Comparison of ENCODE assay signal across 8 mouse cellular contexts in the genomic region with DNA sequence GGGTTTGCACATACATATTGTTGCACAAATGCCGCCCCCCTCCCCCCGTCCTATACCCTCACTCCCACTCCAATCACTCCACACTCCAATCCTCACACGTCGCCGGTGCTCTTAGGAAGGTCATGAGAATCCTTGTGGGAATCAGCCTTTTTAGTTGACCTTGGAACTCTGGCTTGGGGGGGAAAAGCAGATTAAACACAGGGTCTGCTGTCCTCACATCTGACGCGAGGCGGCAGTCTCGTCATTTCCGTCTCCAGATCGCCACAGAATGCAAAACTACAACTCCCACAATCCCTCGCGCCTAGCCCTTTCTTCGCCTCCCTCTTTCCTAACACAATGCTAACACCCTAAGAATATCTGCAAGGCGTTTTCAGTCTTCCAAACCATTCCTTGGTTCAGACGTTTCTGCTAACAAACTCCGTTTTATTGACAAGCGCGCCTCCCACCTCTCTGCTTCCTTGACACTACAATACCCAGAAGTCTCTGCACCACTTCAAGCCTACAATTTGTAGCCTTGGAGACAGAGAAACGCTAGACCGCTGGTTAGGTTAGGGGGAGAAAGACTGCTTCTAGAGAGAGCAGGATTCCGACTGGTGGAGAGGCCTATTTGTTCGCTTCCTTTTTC. TPM values are rescaled to one million over a fixed set of nuclear protein-coding genes. Genes with fewer than 3 reads are reported as not detected.
DNase-seq lines count a peak whose midpoint lies in the region; ATAC-seq and TF ChIP-seq lines count a peak whose summit lies in the region.

No protein-coding gene starts in this region.

- H3K36me3 ChIP-seq in forebrain, embryonic 14.5 days (ENCODE audit: control insufficient read depth, insufficient read depth, low read length), result no peaks in the 10 kb centered on the region

- H3K27ac ChIP-seq in forebrain, embryonic 14.5 days (ENCODE audit: low read depth, low read length), result peak overlapping the region; percentile 90

- H3K9me3 ChIP-seq in forebrain, embryonic 14.5 days (replicated peaks; ENCODE audit: control insufficient read depth, low read length), result no peaks in the 10 kb centered on the region

- peaks cover 3% of the 10 kb centered on the region; the same call in 1 of the 2 replicates for H3K4me1 ChIP-seq in forebrain, embryonic 14.5 days (ENCODE audit: control insufficient read depth, insufficient read depth, low read length)
- no peaks in the 10 kb centered on the region for H3K4me1 ChIP-seq in lung, adult 2 months (ENCODE audit: control insufficient read depth, insufficient read depth, low read length)

- TF ChIP-seq POLR2A in lung, adult 2 months (IDR thresholded peaks at IDR 0.05; ENCODE audit: borderline replicate concordance, extremely low read depth, low read depth, low read length), result peak; percentile 79; the same call in 1 of the 2 replicates

- H3K4me2 ChIP-seq in forebrain, embryonic 14.5 days (ENCODE audit: low read length), result peak overlapping the region; percentile 58

- H3K9ac ChIP-seq in forebrain, embryonic 14.5 days (ENCODE audit: low read length), result peak overlapping the region; percentile 70

- peak; percentile 91 for DNase-seq in ES-CJ7 (ENCODE audit: low read depth, low spot score)
- peak; percentile 95 for DNase-seq in forebrain, embryonic 14.5 days (ENCODE audit: low spot score)
- peak; percentile 49 for DNase-seq in heart, postnatal 25 days (ENCODE audit: low spot score)
- peak; percentile 80 to 90 for DNase-seq in layer of hippocampus, adult 18-20 months (ENCODE audit: low spot score in 2 of 2)
- DNase-seq in lung, adult 2 months, result peak; percentile 80
- DNase-seq in thymus, adult 18-20 months, result peak; percentile 57 to 69

- peak; percentile 60; the same call in 1 of the 2 replicates for TF ChIP-seq CTCF in lung, adult 2 months (IDR thresholded peaks at IDR 0.05; ENCODE audit: insufficient read depth, low read length)

- ATAC-seq in cerebellum, adult (ENCODE audit: insufficient number of reproducible peaks, low FRiP score, low TSS enrichment), result peak; percentile 70
- peak; percentile 74 for ATAC-seq in forebrain, embryonic 14.5 days
- peak; percentile 66 for ATAC-seq in neutrophil, adult 5-6 weeks (ENCODE audit: extremely low read depth, insufficient number of reproducible peaks, low FRiP score, poor library complexity, severe bottlenecking)

- H3K4me3 ChIP-seq in forebrain, embryonic 14.5 days (ENCODE audit: low read depth, low read length), result peak overlapping the region; percentile 53
- peak overlapping the region; percentile 100 for H3K4me3 ChIP-seq in lung, adult 2 months (replicated peaks; ENCODE audit: extremely low read depth, low read depth, low read length)

- intact Hi-C loops in heart, postnatal 25 days (cut with DNase I), result loop anchor here (2.0 to 10.0 kb wide), 5 partner anchors 43 to 1011 kb away; a partner anchor contains a TSS

- WGBS in forebrain, embryonic 14.5 days, result under 1% methylated on average over 23 of the region's 23 CpGs
- 1% methylated on average over 23 of the region's 23 CpGs for WGBS in lung, adult 2 months

- H3K27me3 ChIP-seq in forebrain, embryonic 14.5 days (replicated peaks; ENCODE audit: control insufficient read depth, insufficient read depth, low read length), result no peaks in the 10 kb centered on the region

RNA-seq across cellular contexts. Expression of a gene that starts 2.8 kb away (rescaled TPM):
- polyA plus RNA-seq in forebrain, embryonic 14.5 days (2014; fragmentation: Nextera tagmentation; extraction: Ambion mirVana), result 11.7 and 13.5 TPM in 2 replicates
- 1 to 10 TPM; 2.8 to 3.5 TPM for total RNA-seq in heart, postnatal 25 days (2021)
- total RNA-seq in layer of hippocampus, adult 18-20 months (2021), result 10 to 100 TPM; 17.0 to 19.5 TPM
- 0.45 and 1.1 TPM in 2 replicates for polyA plus RNA-seq in lung, adult 2 months (2012; rRNA removed)
- total RNA-seq in neutrophil, adult 5-6 weeks (2017), result 5.5 and 5.8 TPM in 2 replicates

RNA-seq across cellular contexts. Expression of a gene that starts 31.1 kb away (rescaled TPM):
- polyA plus RNA-seq in forebrain, embryonic 14.5 days (2014; fragmentation: Nextera tagmentation; extraction: Ambion mirVana), result not detected in 2 replicates
- not detected for total RNA-seq in heart, postnatal 25 days (2021)
- total RNA-seq in layer of hippocampus, adult 18-20 months (2021), result not detected
- not detected in 2 replicates for polyA plus RNA-seq in lung, adult 2 months (2012; rRNA removed)
- not detected in 2 replicates for total RNA-seq in neutrophil, adult 5-6 weeks (2017)

RNA-seq across cellular contexts. Expression of a gene that starts 47.5 kb away (rescaled TPM):
- polyA plus RNA-seq in forebrain, embryonic 14.5 days (2014; fragmentation: Nextera tagmentation; extraction: Ambion mirVana), result 7.7 and 12.2 TPM in 2 replicates
- total RNA-seq in heart, postnatal 25 days (2021), result 1 to 10 TPM in 1 of 2 experiments, under 1 TPM in 1; 0.88 to 1.9 TPM
- 10 to 100 TPM in 1 of 2 experiments, 1 to 10 TPM in 1; 9.8 to 10.1 TPM for total RNA-seq in layer of hippocampus, adult 18-20 months (2021)
- 0.42 and 0.76 TPM in 2 replicates for polyA plus RNA-seq in lung, adult 2 months (2012; rRNA removed)
- 0.86 and 1.7 TPM in 2 replicates for total RNA-seq in neutrophil, adult 5-6 weeks (2017)

RNA-seq across cellular contexts. Expression of a gene that starts 60.0 kb away (rescaled TPM):
- polyA plus RNA-seq in forebrain, embryonic 14.5 days (2014; fragmentation: Nextera tagmentation; extraction: Ambion mirVana), result 1.7 and 2.7 TPM in 2 replicates
- under 1 TPM; 0.48 to 0.52 TPM for total RNA-seq in heart, postnatal 25 days (2021)
- 1 to 10 TPM; 6.2 to 6.3 TPM for total RNA-seq in layer of hippocampus, adult 18-20 months (2021)
- 0.07 and 0.21 TPM in 2 replicates for polyA plus RNA-seq in lung, adult 2 months (2012; rRNA removed)
- 0.47 and 0.74 TPM in 2 replicates for total RNA-seq in neutrophil, adult 5-6 weeks (2017)

Comparison
In these comparisons a context has a peak if more than half of its experiments do, and no peak if none do; other contexts are left out.
1. Peak in every context shown above with its lines: DNase-seq, ATAC-seq, H3K4me3 ChIP-seq and H3K27ac ChIP-seq.